Mouse (Mus musculus): ENCODE data around the gene Iqgap1.

DNA sequence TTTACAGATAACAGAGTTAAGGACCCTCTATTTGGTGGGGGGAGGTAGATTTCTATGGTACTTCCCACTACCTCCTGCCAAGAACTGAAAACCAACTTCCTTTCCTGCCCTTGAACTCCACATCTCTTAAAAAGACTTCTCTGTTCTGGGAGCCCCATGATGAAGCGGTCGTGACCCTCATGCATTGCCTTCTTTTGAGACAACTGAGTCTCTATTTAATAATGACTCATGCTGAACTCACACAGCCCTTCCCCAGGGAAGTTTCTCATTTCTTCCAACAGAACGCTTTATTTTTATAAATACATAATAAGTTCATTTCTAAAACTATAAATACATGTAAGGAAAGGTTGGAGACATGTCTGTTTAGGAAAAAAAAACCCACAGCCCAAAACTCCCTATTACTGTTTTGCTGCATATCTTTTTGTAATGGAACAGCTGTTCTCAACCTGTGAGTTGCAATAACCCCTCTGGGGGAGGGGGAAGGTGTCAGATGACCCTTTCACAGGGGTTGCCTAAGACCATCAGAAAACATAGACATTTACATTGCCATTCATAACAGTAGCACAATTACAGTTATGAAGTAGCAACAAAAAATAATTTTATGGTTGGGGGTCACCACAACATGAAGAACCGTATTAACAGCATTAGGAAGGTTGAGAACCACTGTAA is 10.3 kb upstream of the Iqgap1 start:
- no peak for TF ChIP-seq POLR2A (IDR thresholded peaks at IDR 0.05; ENCODE audit: borderline replicate concordance, low read depth, low read length)
- no peak for TF ChIP-seq CTCF (IDR thresholded peaks at IDR 0.05; ENCODE audit: low read depth, low read length)
